Mouse (Mus musculus): ENCODE results near the gene Nr1i2. TPM values are rescaled to one million over a fixed set of nuclear protein-coding genes. Genes with fewer than 3 reads are reported as not detected.
A peak's percentile ranks its signal among the peaks of the same experiment; 100 is the strongest.

The Nr1i2 gene
- polyA plus RNA-seq, 1 experiment from 2014 or later, result not detected

GRCm38 (mm10) chr16:38307221-38307605, 12.6 kb upstream of the Nr1i2 start:
- H3K27ac ChIP-seq, result no peak overlapping the region
- no peak for DNase-seq (ENCODE audit: low spot score)
- no peaks in the 10 kb centered on the region for H3K9me3 ChIP-seq
- 44% methylated on average over 5 of the region's 5 CpGs for WGBS
- H3K36me3 ChIP-seq, result no peaks in the 10 kb centered on the region
- H3K27me3 ChIP-seq (ENCODE audit: insufficient read depth, poor library complexity, severe bottlenecking), result no peaks in the 10 kb centered on the region
- H3K4me1 ChIP-seq (replicated peaks), result peaks cover 25% of the 10 kb centered on the region
- no peak overlapping the region for H3K4me3 ChIP-seq

- Histone ChIP-seq H3K27ac (peak overlapping the region; percentile 53; the same call in 1 of the 2 replicates), H3K9me3 (no peaks in the 10 kb centered on the region), H3K4me1 (replicated peaks) (peaks cover 25% of the 10 kb centered on the region), H3K27me3 (ENCODE audit: insufficient read depth, poor library complexity, severe bottlenecking) (no peaks in the 10 kb centered on the region), H3K36me3 (no peaks in the 10 kb centered on the region), H3K4me3 (no peak overlapping the region)
- 46% methylated on average over 18 of the region's 18 CpGs for WGBS
- DNase-seq (ENCODE audit: low spot score), result peak; percentile 42
These were observed 12.1 kb upstream of the Nr1i2 start for GRCm38 (mm10) chr16:38306571-38307220.

GRCm38 (mm10) chr16:38304460-38305194, 10.0 kb upstream of the Nr1i2 start:
- Histone ChIP-seq H3K36me3 (no peaks in the 10 kb centered on the region), H3K4me1 (replicated peaks) (peaks cover 27% of the 10 kb centered on the region), H3K27me3 (ENCODE audit: insufficient read depth, poor library complexity, severe bottlenecking) (no peaks in the 10 kb centered on the region), H3K4me3 (no peak overlapping the region), H3K27ac (no peak overlapping the region), H3K9me3 (no peaks in the 10 kb centered on the region)
- WGBS, result 81% methylated on average over 17 of the region's 17 CpGs
- DNase-seq (ENCODE audit: low spot score), result no peak

GRCm38 (mm10) chr16:38302367-38302766, 7.7 kb upstream of the Nr1i2 start:
- Histone ChIP-seq H3K36me3 (no peaks in the 10 kb centered on the region), H3K9me3 (no peaks in the 10 kb centered on the region), H3K27ac (no peak overlapping the region), H3K4me1 (replicated peaks) (peaks cover 18% of the 10 kb centered on the region), H3K4me3 (no peak overlapping the region), H3K27me3 (ENCODE audit: insufficient read depth, poor library complexity, severe bottlenecking) (no peaks in the 10 kb centered on the region)
- no peak for DNase-seq (ENCODE audit: low spot score)
- WGBS, result 92% methylated on average over 13 of the region's 13 CpGs

GRCm38 (mm10) chr16:38298410-38298809, 3.8 kb upstream of the Nr1i2 start:
- DNase-seq (ENCODE audit: low spot score), result no peak
- H3K4me1 ChIP-seq (replicated peaks), result 0 out of 2 replicates have a peak, but pooled peaks cover 2% of the 10 kb centered on the region
- WGBS, result 86% methylated on average over 6 of the region's 6 CpGs
- no peak overlapping the region for H3K27ac ChIP-seq
- no peaks in the 10 kb centered on the region for H3K27me3 ChIP-seq (ENCODE audit: insufficient read depth, poor library complexity, severe bottlenecking)
- no peaks in the 10 kb centered on the region for H3K36me3 ChIP-seq
- H3K4me3 ChIP-seq, result no peak overlapping the region
- H3K9me3 ChIP-seq, result no peaks in the 10 kb centered on the region

GRCm38 (mm10) chr16:38295349-38295930, 816 bp upstream of the Nr1i2 start:
- DNase-seq (ENCODE audit: low spot score), result no peak
- no peak overlapping the region for H3K27ac ChIP-seq
- WGBS, result 61% methylated on average over 5 of the region's 5 CpGs
- no peaks in the 10 kb centered on the region for H3K27me3 ChIP-seq (ENCODE audit: insufficient read depth, poor library complexity, severe bottlenecking)
- no peaks in the 10 kb centered on the region for H3K9me3 ChIP-seq
- no peak overlapping the region for H3K4me3 ChIP-seq
- H3K36me3 ChIP-seq, result no peaks in the 10 kb centered on the region
- no peaks in the 10 kb centered on the region for H3K4me1 ChIP-seq (replicated peaks)

GRCm38 (mm10) chr16:38290151-38290550, 4.5 kb downstream of the Nr1i2 start:
- no peaks in the 10 kb centered on the region for H3K27me3 ChIP-seq (ENCODE audit: insufficient read depth, poor library complexity, severe bottlenecking)
- no peak for DNase-seq (ENCODE audit: low spot score)
- H3K27ac ChIP-seq, result no peak overlapping the region
- H3K4me1 ChIP-seq (replicated peaks), result peaks cover 17% of the 10 kb centered on the region
- no peaks in the 10 kb centered on the region for H3K36me3 ChIP-seq
- 92% methylated on average over 2 of the region's 2 CpGs for WGBS
- no peak overlapping the region for H3K4me3 ChIP-seq
- H3K9me3 ChIP-seq, result no peaks in the 10 kb centered on the region

- DNase-seq (ENCODE audit: low spot score), result no peak
- H3K27me3 ChIP-seq (ENCODE audit: insufficient read depth, poor library complexity, severe bottlenecking), result no peaks in the 10 kb centered on the region
- H3K4me3 ChIP-seq, result no peak overlapping the region
- H3K36me3 ChIP-seq, result no peaks in the 10 kb centered on the region
- WGBS, result 29% methylated on average over 6 of the region's 6 CpGs
- peaks cover 22% of the 10 kb centered on the region for H3K4me1 ChIP-seq (replicated peaks)
- H3K9me3 ChIP-seq, result no peaks in the 10 kb centered on the region
- no peak overlapping the region for H3K27ac ChIP-seq
These were observed 5.8 kb downstream of the Nr1i2 start for GRCm38 (mm10) chr16:38288851-38289250.

- no peaks in the 10 kb centered on the region for H3K27me3 ChIP-seq (ENCODE audit: insufficient read depth, poor library complexity, severe bottlenecking)
- H3K27ac ChIP-seq, result no peak overlapping the region
- 92% methylated on average over 3 of the region's 3 CpGs for WGBS
- no peaks in the 10 kb centered on the region for H3K36me3 ChIP-seq
- H3K4me3 ChIP-seq, result no peak overlapping the region
- peaks cover 33% of the 10 kb centered on the region for H3K4me1 ChIP-seq (replicated peaks)
- no peaks in the 10 kb centered on the region for H3K9me3 ChIP-seq
- DNase-seq (ENCODE audit: low spot score), result no peak
These were observed 6.9 kb downstream of the Nr1i2 start for GRCm38 (mm10) chr16:38287762-38288161.

GRCm38 (mm10) chr16:38287357-38287756, 7.3 kb downstream of the Nr1i2 start:
- 79% methylated on average over 6 of the region's 6 CpGs for WGBS
- no peaks in the 10 kb centered on the region for H3K27me3 ChIP-seq (ENCODE audit: insufficient read depth, poor library complexity, severe bottlenecking)

GRCm38 (mm10) chr16:38286541-38286940, 8.1 kb downstream of the Nr1i2 start:
- no peak for DNase-seq (ENCODE audit: low spot score)
- no peaks in the 10 kb centered on the region for H3K27me3 ChIP-seq (ENCODE audit: insufficient read depth, poor library complexity, severe bottlenecking)
- peaks cover 35% of the 10 kb centered on the region for H3K4me1 ChIP-seq (replicated peaks)
- no peak overlapping the region for H3K4me3 ChIP-seq
- H3K27ac ChIP-seq, result no peak overlapping the region
- 77% methylated on average over 4 of the region's 4 CpGs for WGBS
- no peaks in the 10 kb centered on the region for H3K36me3 ChIP-seq
- no peaks in the 10 kb centered on the region for H3K9me3 ChIP-seq

More at GRCm38 (mm10) chr16:38287357-38287756, 7.3 kb downstream of the Nr1i2 start:
- Histone ChIP-seq H3K36me3 (no peaks in the 10 kb centered on the region), H3K27ac (no peak overlapping the region), H3K9me3 (no peaks in the 10 kb centered on the region), H3K4me3 (no peak overlapping the region), H3K4me1 (replicated peaks) (peaks cover 34% of the 10 kb centered on the region)
- no peak for DNase-seq (ENCODE audit: low spot score)

- Histone ChIP-seq H3K27me3 (ENCODE audit: insufficient read depth, poor library complexity, severe bottlenecking) (no peaks in the 10 kb centered on the region), H3K4me3 (no peak overlapping the region), H3K9me3 (no peaks in the 10 kb centered on the region), H3K4me1 (replicated peaks) (peaks cover 35% of the 10 kb centered on the region), H3K27ac (no peak overlapping the region), H3K36me3 (no peaks in the 10 kb centered on the region)
- DNase-seq (ENCODE audit: low spot score), result no peak
- 85% methylated on average over 7 of the region's 7 CpGs for WGBS
These were observed 8.8 kb downstream of the Nr1i2 start for GRCm38 (mm10) chr16:38285801-38286200.

- H3K4me3 ChIP-seq, result no peak overlapping the region
- no peaks in the 10 kb centered on the region for H3K36me3 ChIP-seq
- no peak for DNase-seq (ENCODE audit: low spot score)
- H3K27ac ChIP-seq, result peak overlapping the region; percentile 69
- H3K27me3 ChIP-seq (ENCODE audit: insufficient read depth, poor library complexity, severe bottlenecking), result no peaks in the 10 kb centered on the region
- H3K4me1 ChIP-seq (replicated peaks), result peaks cover 25% of the 10 kb centered on the region
- no peaks in the 10 kb centered on the region for H3K9me3 ChIP-seq
- WGBS, result 49% methylated on average over 3 of the region's 3 CpGs
These were observed 11.3 kb downstream of the Nr1i2 start for GRCm38 (mm10) chr16:38283300-38283699.
